Mouse (Mus musculus) hindbrain, embryonic 11.5 days (tissue): ENCODE results near the gene Pik3cd. TPM values are rescaled to one million over a fixed set of nuclear protein-coding genes. Genes with fewer than 3 reads are reported as not detected.

Source experiments
- ATAC-seq: fragments of 200-750 bp; cut with Nextera tagmentation; 2 replicates; pipeline ENCODE4 v1.8.0; 2017; ENCODE audit warnings: mild to moderate bottlenecking, moderate TSS enrichment, moderate library complexity; ENCODE audit not compliant: low FRiP score
- DNase-seq: peaks from one replicate; pipeline ENCODE4 v3.0.0-alpha.2; 2015; ENCODE audit warnings: low spot score
- H3K27ac ChIP-seq: fragments of 300-500 bp; sonication (generic); 2 replicates; pipeline ENCODE4 v1.5.1; 2014; ENCODE audit warnings: mild to moderate bottlenecking, low read depth, low read length
- H3K27me3 ChIP-seq: fragments of 300-500 bp; sonication (generic); 2 replicates; pipeline ENCODE4 v1.6.1; 2014; ENCODE audit warnings: mild to moderate bottlenecking, low read length, moderate library complexity, mixed read lengths; ENCODE audit not compliant: control insufficient read depth, insufficient read depth
- H3K36me3 ChIP-seq: fragments of 300-500 bp; sonication (generic); 2 replicates; pipeline ENCODE4 v1.6.1; 2014; ENCODE audit warnings: mild to moderate bottlenecking, low read length, moderate library complexity, mixed read lengths; ENCODE audit not compliant: control insufficient read depth, insufficient read depth
- H3K4me1 ChIP-seq: fragments of 300-500 bp; sonication (generic); replicated peaks from 2 replicates; pipeline ENCODE4 v1.6.1; 2014; ENCODE audit warnings: low read length, mixed read lengths; ENCODE audit not compliant: control insufficient read depth, insufficient read depth
- H3K4me2 ChIP-seq: fragments of 300-500 bp; sonication (generic); replicated peaks from 2 replicates; pipeline ENCODE4 v1.6.1; 2014; ENCODE audit warnings: mild to moderate bottlenecking, low read depth, low read length
- H3K4me3 ChIP-seq: fragments of 300-500 bp; sonication (generic); 2 replicates; pipeline ENCODE4 v1.5.1; 2014; ENCODE audit warnings: low read depth, low read length
- H3K9ac ChIP-seq: fragments of 300-500 bp; sonication (generic); 2 replicates; pipeline ENCODE4 v1.6.1; 2014; ENCODE audit warnings: low read depth, low read length
- H3K9me3 ChIP-seq: fragments of 300-500 bp; sonication (generic); 2 replicates; pipeline ENCODE4 v1.6.1; 2016; ENCODE audit warnings: low read length; ENCODE audit not compliant: control insufficient read depth
- WGBS: fragments of 180-500 bp; shearing (Covaris S2); extraction: QIAGEN DNeasy Blood & Tissue Kit; methylation state at CpG from one replicate; pipeline ENCODE4 v1.1.7; 2014; 5-methylcytosine and 5-hydroxymethylcytosine counted together
- polyA plus RNA-seq: library from polyadenylated mRNA; unstranded; fragments of >200 nt; fragmentation: Nextera tagmentation; extraction: Ambion mirVana; gene quantifications from 2 replicates; pipeline ENCODE4 v1.2.1, GENCODE M21; 2014

Pik3cd gene
- polyA plus RNA-seq, 1 experiment from 2014 or later, result 10.1 TPM

- Histone ChIP-seq H3K27ac (no peak overlapping the region), H3K9me3 (no peaks in the 10 kb centered on the region), H3K36me3 (peaks cover 13% of the 10 kb centered on the region; the same call in 1 of the 2 replicates), H3K4me1 (peaks cover 15% of the 10 kb centered on the region), H3K4me2 (no peak overlapping the region), H3K9ac (no peak overlapping the region), H3K27me3 (no peaks in the 10 kb centered on the region), H3K4me3 (no peak overlapping the region)
- WGBS, result 84% methylated on average over 7 of the region's 7 CpGs
- ATAC-seq (no peak), DNase-seq (no peak)
Measured at GRCm38 (mm10) chr4:149730827-149731226, 28.5 kb upstream of the Pik3cd start.

GRCm38 (mm10) chr4:149728810-149729209 lies 26.4 kb upstream of the Pik3cd start:
- Histone ChIP-seq H3K9ac (no peak overlapping the region), H3K4me1 (peaks cover 9% of the 10 kb centered on the region), H3K4me3 (no peak overlapping the region), H3K27ac (no peak overlapping the region), H3K36me3 (peaks cover 15% of the 10 kb centered on the region; the same call in 1 of the 2 replicates), H3K27me3 (no peaks in the 10 kb centered on the region), H3K4me2 (no peak overlapping the region), H3K9me3 (no peaks in the 10 kb centered on the region)
- no peak for DNase-seq
- ATAC-seq, result no peak
- WGBS, result 80% methylated on average over 8 of the region's 8 CpGs

DNA sequence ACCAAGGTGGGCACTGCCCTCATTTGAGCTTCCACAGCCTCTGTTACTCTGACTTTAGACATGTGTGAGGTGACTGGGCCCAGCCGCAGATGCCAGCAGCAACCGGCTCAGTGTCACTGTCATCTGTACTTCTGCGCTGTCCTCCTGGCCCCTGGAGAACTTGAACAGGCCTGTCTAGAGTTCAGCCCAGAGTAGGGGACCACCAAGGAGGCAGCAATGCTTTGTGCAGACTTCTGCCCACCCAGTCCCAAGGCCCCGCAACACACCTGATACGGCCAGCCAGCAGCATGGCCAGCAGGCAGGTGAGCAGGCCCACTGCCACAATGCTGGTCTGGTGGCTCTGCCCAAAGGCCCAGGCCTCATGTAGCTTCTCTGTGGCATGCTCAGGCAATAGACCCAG lies 25.3 kb upstream of the Pik3cd start:
- H3K27ac ChIP-seq, result no peak overlapping the region
- no peak overlapping the region for H3K4me3 ChIP-seq
- ATAC-seq (no peak), DNase-seq (no peak)
- 94% methylated on average over 5 of the region's 5 CpGs for WGBS
- H3K27me3 ChIP-seq, result no peaks in the 10 kb centered on the region
- H3K4me1 ChIP-seq, result peaks cover 1% of the 10 kb centered on the region; the same call in 1 of the 2 replicates
- peaks cover 15% of the 10 kb centered on the region; the same call in 1 of the 2 replicates for H3K36me3 ChIP-seq
- H3K4me2 ChIP-seq, result no peak overlapping the region
- no peaks in the 10 kb centered on the region for H3K9me3 ChIP-seq
- no peak overlapping the region for H3K9ac ChIP-seq

DNA sequence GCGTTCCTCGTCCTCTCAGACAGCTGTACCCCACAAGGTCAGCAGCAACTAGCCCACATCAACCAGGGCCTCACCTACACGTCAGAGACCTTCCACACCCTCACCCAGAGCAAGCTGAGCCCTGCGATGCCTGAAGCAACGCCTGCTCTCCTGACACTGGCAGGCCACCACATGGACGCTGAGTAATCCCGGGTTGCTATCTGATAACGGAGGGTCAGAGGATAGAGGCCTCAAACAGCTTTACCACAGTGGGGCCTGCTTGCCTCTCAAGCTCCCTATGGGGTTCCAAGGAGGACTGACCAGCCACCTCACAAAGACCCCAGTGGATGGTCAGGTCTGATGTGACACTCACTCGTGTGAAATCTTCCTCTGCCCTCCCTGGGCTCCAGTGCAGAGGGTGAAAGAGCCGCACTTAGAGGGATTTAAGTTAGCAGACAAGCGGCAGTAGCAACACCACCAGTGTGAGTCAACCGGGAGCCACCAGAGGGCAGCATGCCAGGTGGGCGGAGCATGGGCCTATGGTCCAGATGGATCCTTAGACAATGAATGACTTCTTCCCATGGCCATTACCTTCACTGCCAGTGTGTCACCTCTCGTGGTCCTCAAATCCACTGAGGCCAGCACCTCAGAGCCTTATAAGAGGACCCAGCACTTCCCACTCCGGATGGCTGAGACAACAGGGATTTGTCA lies 23.4 kb upstream of the Pik3cd start:
- Histone ChIP-seq H3K4me2 (no peak overlapping the region), H3K27me3 (no peaks in the 10 kb centered on the region), H3K9me3 (no peaks in the 10 kb centered on the region), H3K27ac (no peak overlapping the region), H3K4me3 (no peak overlapping the region), H3K4me1 (no peaks in the 10 kb centered on the region; the same call in 1 of the 2 replicates), H3K9ac (no peak overlapping the region), H3K36me3 (peaks cover 15% of the 10 kb centered on the region; the same call in 1 of the 2 replicates)
- DNase-seq (peak; percentile 70), ATAC-seq (no peak)
- WGBS, result 76% methylated on average over 15 of the region's 15 CpGs

DNA sequence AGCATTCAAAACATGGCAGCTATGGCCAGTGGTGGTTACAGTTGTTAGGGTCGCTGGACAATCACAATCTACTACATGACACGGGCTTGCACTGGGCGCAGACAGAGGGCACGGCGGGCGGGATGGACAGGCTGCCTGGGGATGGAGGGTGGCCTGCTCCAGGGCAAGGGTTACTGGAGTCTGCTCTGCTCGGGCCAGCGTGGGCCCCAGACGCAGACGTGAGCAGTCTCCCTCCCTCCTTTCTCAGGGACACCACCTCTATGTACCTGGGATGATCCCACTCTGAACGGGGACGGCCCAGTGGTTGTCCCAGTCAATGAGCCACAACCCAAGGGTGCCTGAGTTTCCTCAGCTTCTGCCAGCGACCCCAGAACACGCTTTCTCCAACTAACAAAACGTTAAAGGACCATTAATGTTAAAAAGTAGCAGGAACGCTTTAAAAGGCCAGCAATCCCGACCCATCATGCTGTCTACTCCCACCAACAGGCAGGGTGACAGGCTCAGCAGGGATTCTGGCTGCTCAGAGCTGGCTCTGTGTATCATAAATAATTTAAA lies 22.6 kb upstream of the Pik3cd start:
- no peak overlapping the region for H3K27ac ChIP-seq
- H3K27me3 ChIP-seq, result no peaks in the 10 kb centered on the region
- ATAC-seq (no peak), DNase-seq (no peak)
- no peaks in the 10 kb centered on the region; the same call in 1 of the 2 replicates for H3K4me1 ChIP-seq
- no peak overlapping the region for H3K4me3 ChIP-seq
- H3K9ac ChIP-seq, result no peak overlapping the region
- H3K36me3 ChIP-seq, result peaks cover 15% of the 10 kb centered on the region; the same call in 1 of the 2 replicates
- 92% methylated on average over 17 of the region's 17 CpGs for WGBS
- no peaks in the 10 kb centered on the region for H3K9me3 ChIP-seq
- H3K4me2 ChIP-seq, result no peak overlapping the region

GRCm38 (mm10) chr4:149723855-149724731 lies 21.7 kb upstream of the Pik3cd start:
- peak; percentile 33 for DNase-seq
- 87% methylated on average over 17 of the region's 17 CpGs for WGBS

DNA sequence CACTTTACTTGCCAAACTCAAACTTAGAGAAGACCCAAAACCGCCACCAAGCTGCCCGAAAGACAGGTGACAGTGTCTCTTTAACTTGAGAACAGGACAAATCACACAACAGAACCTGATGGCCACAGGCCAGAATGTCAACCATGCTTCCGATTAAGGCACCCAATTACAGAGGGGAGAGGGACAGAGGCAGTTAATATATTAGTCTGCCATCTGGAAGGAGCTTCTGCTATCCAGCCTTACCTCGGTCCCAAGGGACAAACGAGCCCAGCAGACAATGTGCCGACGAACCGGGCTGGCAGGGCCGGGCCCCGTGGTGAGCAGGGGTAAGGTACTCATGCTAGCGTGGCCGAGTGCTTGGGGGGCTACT lies 20.6 kb upstream of the Pik3cd start:
- Histone ChIP-seq H3K9me3 (no peaks in the 10 kb centered on the region), H3K36me3 (0 out of 2 replicates have a peak, but pooled peaks cover 16% of the 10 kb centered on the region), H3K4me1 (no peaks in the 10 kb centered on the region; the same call in 1 of the 2 replicates), H3K27ac (no peak overlapping the region), H3K27me3 (no peaks in the 10 kb centered on the region), H3K4me3 (no peak overlapping the region), H3K4me2 (no peak overlapping the region), H3K9ac (no peak overlapping the region)
- no peak for DNase-seq
- ATAC-seq, result no peak
- 83% methylated on average over 12 of the region's 12 CpGs for WGBS

More at GRCm38 (mm10) chr4:149723855-149724731, 21.7 kb upstream of the Pik3cd start:
- no peak overlapping the region for H3K4me2 ChIP-seq
- no peaks in the 10 kb centered on the region for H3K9me3 ChIP-seq
- H3K9ac ChIP-seq, result no peak overlapping the region
- H3K36me3 ChIP-seq, result 0 out of 2 replicates have a peak, but pooled peaks cover 12% of the 10 kb centered on the region
- no peaks in the 10 kb centered on the region for H3K27me3 ChIP-seq
- no peak overlapping the region for H3K27ac ChIP-seq
- no peaks in the 10 kb centered on the region; the same call in 1 of the 2 replicates for H3K4me1 ChIP-seq
- no peak for ATAC-seq
- H3K4me3 ChIP-seq, result no peak overlapping the region

DNA sequence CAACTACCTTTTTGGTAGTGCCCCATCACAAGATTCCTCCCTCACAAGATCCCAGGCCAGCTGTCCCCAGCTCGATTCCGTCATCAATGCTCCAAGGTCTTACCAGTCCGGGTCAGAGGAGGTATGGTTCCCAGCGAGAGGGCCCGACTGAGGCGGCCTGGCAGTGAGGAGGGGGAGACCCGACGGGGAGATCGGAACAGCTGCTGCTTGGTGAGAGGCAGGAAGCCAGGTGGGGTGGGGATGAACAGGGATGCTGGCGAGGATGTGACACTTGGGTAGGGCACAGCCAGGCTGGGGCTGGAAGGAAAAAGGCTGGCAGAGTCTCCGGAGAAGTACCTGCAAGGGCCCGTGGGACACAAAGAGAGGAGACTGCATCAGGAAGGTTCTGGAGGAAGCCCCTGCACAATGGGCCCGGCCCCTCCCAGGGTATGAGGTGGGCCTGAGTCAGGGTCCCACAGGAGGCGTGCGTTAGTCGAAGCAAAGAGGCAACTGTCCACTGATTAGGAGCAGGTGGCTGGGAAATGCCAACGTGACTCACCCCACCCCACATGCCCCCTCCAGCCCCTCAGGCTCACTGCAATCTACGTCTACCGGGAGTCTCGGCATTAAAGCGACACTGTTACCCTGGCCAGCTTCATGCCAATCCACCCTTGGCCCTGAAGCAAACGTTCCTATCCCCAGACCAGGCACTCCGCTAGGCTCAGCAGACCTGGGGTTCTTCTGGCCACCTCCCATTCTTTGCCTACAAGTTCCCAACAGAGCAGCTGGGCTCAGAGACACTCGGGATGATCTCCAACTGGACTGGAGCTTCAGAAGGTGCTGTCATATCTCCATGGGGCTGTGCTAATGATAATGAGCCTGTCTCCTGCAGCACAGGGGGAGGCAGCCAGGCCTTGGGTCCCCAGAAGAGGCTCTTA lies 20.0 kb upstream of the Pik3cd start:
- Histone ChIP-seq H3K36me3 (0 out of 2 replicates have a peak, but pooled peaks cover 16% of the 10 kb centered on the region), H3K4me1 (no peaks in the 10 kb centered on the region; the same call in 1 of the 2 replicates), H3K9ac (no peak overlapping the region), H3K9me3 (no peaks in the 10 kb centered on the region), H3K27ac (no peak overlapping the region), H3K4me2 (no peak overlapping the region), H3K4me3 (no peak overlapping the region), H3K27me3 (no peaks in the 10 kb centered on the region)
- DNase-seq (no peak), ATAC-seq (no peak)
- 87% methylated on average over 24 of the region's 24 CpGs for WGBS
